ENCODE assay signal across 1 mouse cellular context in the genomic region with DNA sequence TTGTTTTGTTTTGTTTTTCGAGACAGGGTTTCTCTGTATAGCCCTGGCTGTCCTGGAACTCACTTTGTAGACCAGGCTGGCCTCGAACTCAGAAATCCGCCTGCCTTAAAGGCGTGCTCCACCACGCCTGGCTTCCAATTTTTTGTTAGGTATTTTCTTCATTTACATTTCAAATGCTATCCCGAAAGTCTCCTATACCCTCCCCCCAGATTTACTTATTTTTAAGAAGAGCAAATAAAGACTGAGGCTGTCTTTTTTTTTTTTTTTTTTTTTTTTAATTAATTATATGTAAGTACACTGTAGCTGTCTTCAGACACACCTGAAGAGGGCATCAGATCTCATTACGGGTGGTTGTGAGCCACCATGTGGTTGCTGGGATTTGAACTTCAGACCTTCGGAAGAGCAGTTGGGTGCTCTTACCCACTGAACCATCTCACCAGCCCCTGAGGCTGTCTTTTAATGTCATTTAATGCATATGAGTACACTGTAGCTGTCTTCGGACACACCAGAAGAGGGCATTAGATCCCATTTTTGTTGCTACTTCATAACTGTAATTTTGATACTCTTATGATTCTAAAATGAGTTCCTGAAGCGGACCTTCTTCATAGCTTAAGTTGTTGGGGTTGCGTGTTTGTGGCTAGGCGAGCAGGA.
TF ChIP-seq lines count a peak whose summit lies in the region.

No protein-coding gene starts in this region.

TF ChIP-seq in ES-E14, 5 proteins besides CTCF, POLR2A, EP300 and RAD21:
- TF ChIP-seq ZNF384 (IDR thresholded peaks at IDR 0.05; ENCODE audit: low read depth, low read length), result 0 out of 2 replicates have a peak, but pooled peaks have one; percentile 8
